Mouse (Mus musculus) midbrain, embryonic 10.5 days (tissue): ENCODE data around the gene Iffo2. TPM values are rescaled to one million over a fixed set of nuclear protein-coding genes. Genes with fewer than 3 reads are reported as not detected.
A peak's percentile ranks its signal among the peaks of the same experiment; 100 is the strongest.

Source experiments
- DNase-seq: peaks from one replicate; pipeline ENCODE4 v3.0.0-alpha.2; 2017; ENCODE audit warnings: low spot score
- H3K27ac ChIP-seq: fragments of 300-500 bp; sonication (generic); replicated peaks from 2 replicates; pipeline ENCODE4 v1.5.1; 2016; ENCODE audit warnings: mild to moderate bottlenecking
- H3K27me3 ChIP-seq: fragments of 300-500 bp; sonication (generic); 2 replicates; pipeline ENCODE4 v1.6.1; 2016; ENCODE audit warnings: low read depth, mild to moderate bottlenecking; ENCODE audit not compliant: poor library complexity, severe bottlenecking
- H3K36me3 ChIP-seq: fragments of 300-500 bp; sonication (generic); 2 replicates; pipeline ENCODE4 v1.6.1; 2016; ENCODE audit warnings: mild to moderate bottlenecking, moderate library complexity
- H3K4me1 ChIP-seq: fragments of 300-500 bp; sonication (generic); 2 replicates; pipeline ENCODE4 v1.6.1; 2016
- H3K4me3 ChIP-seq: fragments of 300-500 bp; sonication (generic); 2 replicates; pipeline ENCODE4 v1.5.1; 2016; ENCODE audit warnings: mild to moderate bottlenecking, moderate library complexity
- H3K9me3 ChIP-seq: fragments of 300-500 bp; sonication (generic); replicated peaks from 2 replicates; pipeline ENCODE4 v1.6.1; 2016; ENCODE audit warnings: mild to moderate bottlenecking
- WGBS: fragments of 180-500 bp; shearing (Covaris S2); methylation state at CpG from one replicate; pipeline ENCODE4 v1.1.7; 2016; 5-methylcytosine and 5-hydroxymethylcytosine counted together
- polyA plus RNA-seq: library from polyadenylated mRNA; unstranded; fragments of >200 nt; fragmentation: Nextera tagmentation; extraction: Ambion mirVana; gene quantifications from 2 replicates; pipeline ENCODE4 v1.2.1, GENCODE M21; 2016

The Iffo2 gene
- polyA plus RNA-seq, 1 experiment from 2014 or later = 3.5 TPM

DNA sequence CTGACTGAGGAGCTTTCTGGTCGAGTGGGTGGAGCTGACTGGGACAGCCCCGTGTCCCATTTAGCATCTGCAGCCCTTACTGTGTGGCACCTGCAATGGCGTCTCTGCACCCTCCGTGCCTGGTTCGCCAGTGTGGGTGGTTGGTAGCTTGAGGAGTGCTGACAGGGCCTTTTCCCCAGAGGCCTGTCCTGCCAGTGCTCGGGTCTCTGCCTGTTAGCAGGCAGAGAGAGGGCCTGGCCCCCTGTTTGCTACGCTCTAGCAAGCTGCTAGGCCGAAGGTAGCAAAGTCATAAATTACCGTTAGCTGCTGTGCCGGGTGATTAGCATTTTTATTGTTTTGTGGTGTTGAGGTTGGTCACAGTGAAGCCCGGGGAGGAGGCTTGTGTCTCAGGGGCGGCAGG is 109.5 kb downstream of the Iffo2 start:
- H3K4me1 ChIP-seq = peaks cover 46% of the 10 kb centered on the region

DNA sequence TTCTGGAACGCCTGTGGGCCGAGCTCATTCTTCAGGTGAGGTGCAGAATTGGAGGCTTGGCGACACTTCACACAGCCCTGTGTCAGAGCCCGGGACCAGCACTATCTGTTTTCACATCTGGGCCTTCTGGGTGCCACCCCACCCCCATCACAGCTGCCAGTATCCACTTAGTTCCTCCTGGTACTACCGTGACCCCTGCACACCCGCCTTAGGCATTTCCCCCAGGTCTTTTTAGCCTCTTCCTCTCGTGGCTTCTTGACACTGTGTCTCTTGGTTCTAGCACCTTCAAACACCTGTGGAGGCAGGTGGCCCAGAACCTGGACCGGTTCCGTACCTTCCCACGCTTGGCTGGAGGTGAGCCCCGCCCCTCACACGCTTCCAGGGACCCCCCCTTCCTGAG is 110.0 kb downstream of the Iffo2 start:
- DNase-seq = no peak
- Histone ChIP-seq H3K4me1 (peaks cover 48% of the 10 kb centered on the region), H3K9me3 (no peaks in the 10 kb centered on the region), H3K36me3 (peaks cover 8% of the 10 kb centered on the region), H3K27ac (no peak overlapping the region), H3K27me3 (peaks cover 44% of the 10 kb centered on the region), H3K4me3 (no peak overlapping the region)
- 74% methylated on average over 12 of the region's 12 CpGs for WGBS

More for the DNA sequence above, 109.5 kb downstream of the Iffo2 start:
- Histone ChIP-seq H3K27ac (peak overlapping the region; percentile 68), H3K4me3 (no peak overlapping the region), H3K27me3 (peaks cover 44% of the 10 kb centered on the region), H3K36me3 (peaks cover 5% of the 10 kb centered on the region), H3K9me3 (no peaks in the 10 kb centered on the region)
- no peak for DNase-seq
- 35% methylated on average over 12 of the region's 12 CpGs for WGBS

DNA sequence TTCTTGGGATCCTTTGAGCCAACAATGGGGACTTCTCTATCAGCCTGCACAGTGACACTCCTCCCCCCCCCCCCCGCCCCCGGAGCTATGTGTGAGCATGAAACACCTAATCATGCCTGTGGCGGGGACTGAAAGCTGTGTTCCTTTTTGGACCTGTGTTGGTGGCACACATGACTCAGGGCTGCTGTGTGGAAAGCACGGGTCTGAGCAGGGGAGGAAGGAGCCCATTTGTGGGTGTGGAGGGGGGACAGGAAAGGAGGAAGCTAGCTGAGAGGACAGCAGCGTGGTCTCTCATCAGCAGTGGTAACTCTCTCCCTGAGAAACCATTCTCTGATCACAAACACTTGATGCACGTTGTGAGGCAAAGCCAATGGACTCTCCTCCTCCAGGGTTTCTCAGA is 110.4 kb downstream of the Iffo2 start:
- peaks cover 44% of the 10 kb centered on the region for H3K27me3 ChIP-seq
- peaks cover 48% of the 10 kb centered on the region for H3K4me1 ChIP-seq
- DNase-seq = no peak
- 61% methylated on average over 6 of the region's 6 CpGs for WGBS
- H3K36me3 ChIP-seq = peaks cover 11% of the 10 kb centered on the region
- H3K9me3 ChIP-seq = no peaks in the 10 kb centered on the region
- no peak overlapping the region for H3K4me3 ChIP-seq
- H3K27ac ChIP-seq = 0 out of 2 replicates have a peak overlapping the region, but pooled peaks have one; percentile 46

DNA sequence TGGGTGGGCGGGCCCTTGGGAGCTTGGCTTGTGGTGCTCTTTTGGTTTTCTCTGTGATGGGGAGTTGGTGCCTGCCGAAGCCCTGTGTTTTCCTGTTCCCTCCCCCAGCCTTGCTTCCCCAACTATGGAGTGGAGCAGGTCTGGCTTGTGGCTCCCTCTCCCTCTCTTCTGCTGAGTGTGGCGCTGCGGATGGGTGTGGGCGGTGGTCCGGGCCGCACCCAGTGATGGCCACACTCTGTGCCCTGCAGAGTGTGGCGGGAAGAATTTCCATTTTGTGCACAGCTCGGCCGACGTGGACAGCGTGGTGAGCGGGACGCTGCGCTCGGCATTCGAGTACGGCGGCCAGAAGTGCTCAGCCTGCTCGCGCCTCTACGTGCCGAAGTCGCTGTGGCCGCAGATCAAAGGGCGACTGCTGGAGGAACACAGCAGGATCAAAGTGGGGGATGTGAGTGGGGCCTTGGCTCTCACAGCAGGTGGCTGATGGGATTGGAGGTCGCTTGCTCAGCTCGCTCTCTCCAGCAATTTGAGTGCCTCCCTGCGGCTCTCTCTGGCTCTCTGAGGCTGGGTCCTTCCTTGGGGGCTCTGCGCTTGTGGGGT is 111.6 kb downstream of the Iffo2 start:
- no peaks in the 10 kb centered on the region for H3K9me3 ChIP-seq
- H3K4me3 ChIP-seq = peak overlapping the region; percentile 50
- 2% methylated on average over 30 of the region's 30 CpGs for WGBS
- H3K36me3 ChIP-seq = peaks cover 16% of the 10 kb centered on the region
- H3K27me3 ChIP-seq = peaks cover 44% of the 10 kb centered on the region
- peak overlapping the region; percentile 78 for H3K27ac ChIP-seq
- peak; percentile 66 for DNase-seq
- H3K4me1 ChIP-seq = peaks cover 48% of the 10 kb centered on the region

DNA sequence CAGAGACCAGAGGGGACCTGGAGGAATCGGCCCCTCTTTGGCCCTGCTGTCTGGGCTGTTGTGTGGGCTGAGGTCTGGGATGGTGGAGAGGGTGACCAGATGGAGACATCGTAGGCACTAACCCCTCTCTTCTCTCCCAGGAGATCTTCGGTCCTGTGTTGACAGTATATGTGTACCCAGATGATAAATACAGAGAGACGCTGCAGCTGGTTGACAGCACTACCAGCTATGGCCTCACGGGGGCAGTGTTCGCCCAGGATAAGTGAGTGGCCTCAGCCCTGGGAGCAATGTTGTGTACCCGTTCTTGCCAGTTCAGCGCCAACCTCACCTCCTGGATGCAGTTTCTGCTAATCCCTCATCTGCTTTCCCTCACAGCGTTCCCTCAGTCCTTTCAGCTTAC is 113.6 kb downstream of the Iffo2 start:
- peak; percentile 87 for DNase-seq
- H3K4me3 ChIP-seq = no peak overlapping the region
- WGBS = 19% methylated on average over 9 of the region's 9 CpGs
- no peaks in the 10 kb centered on the region for H3K9me3 ChIP-seq
- H3K27me3 ChIP-seq = peaks cover 44% of the 10 kb centered on the region
- no peak overlapping the region for H3K27ac ChIP-seq
- peaks cover 48% of the 10 kb centered on the region for H3K4me1 ChIP-seq
- peaks cover 30% of the 10 kb centered on the region for H3K36me3 ChIP-seq

DNA sequence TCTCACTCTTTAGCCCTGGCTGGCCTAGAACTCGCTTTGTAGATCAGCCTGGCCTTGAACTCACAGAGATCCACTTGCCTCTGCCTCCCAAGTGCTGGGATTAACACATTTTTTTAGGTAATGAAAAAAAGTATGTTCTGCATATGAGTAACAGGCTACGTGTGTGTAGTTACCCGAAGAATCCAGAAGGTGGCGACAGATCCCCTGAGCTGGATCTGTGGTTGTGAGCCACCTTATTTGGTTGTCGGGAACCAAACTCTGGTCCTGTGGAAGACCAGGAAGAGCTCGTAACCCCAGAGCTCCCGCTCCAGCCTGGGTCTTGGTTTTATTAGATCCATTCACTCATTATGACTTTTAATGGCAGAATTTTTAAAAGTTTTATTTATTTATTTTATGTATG is 116.6 kb downstream of the Iffo2 start:
- peaks cover 33% of the 10 kb centered on the region for H3K4me1 ChIP-seq

DNA sequence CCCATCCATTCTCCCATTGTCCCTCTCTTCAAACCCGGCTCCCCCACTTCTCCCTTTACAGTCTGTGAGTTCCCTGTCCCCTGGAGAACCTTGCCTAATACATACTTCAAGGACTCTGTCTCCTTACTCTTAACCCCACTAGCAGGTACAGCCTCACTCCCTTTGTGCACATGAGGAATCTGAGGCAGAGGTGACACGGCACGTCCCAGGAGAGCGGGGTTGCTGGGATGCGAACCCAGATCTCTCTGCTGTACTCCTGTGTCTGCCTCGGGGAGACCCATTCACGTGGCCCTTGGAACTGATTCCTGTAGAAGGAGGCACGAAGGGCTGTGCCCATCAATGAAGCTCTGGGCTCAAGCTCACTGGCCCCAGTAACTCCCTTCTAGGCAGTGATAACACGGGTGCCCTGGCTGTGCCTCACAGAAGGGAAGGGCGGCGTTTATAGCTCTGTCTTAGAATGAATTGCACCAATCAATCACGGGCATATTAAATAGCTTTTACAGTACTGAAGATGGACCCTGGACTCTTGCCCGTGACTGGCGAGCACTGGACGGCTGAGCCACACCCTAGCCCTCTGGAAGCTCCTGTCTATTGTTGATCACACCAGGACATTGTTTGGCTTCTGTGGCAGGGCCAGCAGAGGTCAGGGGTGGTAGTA is 119.9 kb downstream of the Iffo2 start:
- Histone ChIP-seq H3K4me1 (peaks cover 12% of the 10 kb centered on the region), H3K27ac (no peak overlapping the region; the same call in 1 of the 2 replicates), H3K9me3 (no peaks in the 10 kb centered on the region), H3K27me3 (0 out of 2 replicates have a peak, but pooled peaks cover 3% of the 10 kb centered on the region), H3K36me3 (peaks cover 25% of the 10 kb centered on the region), H3K4me3 (no peak overlapping the region)
- WGBS = 86% methylated on average over 15 of the region's 15 CpGs
- DNase-seq = no peak

More for the DNA sequence above, 116.6 kb downstream of the Iffo2 start:
- peaks cover 19% of the 10 kb centered on the region for H3K27me3 ChIP-seq
- DNase-seq = no peak
- H3K9me3 ChIP-seq = no peaks in the 10 kb centered on the region
- WGBS = 79% methylated on average over 7 of the region's 7 CpGs
- peaks cover 31% of the 10 kb centered on the region for H3K36me3 ChIP-seq
- no peak overlapping the region for H3K27ac ChIP-seq
- H3K4me3 ChIP-seq = no peak overlapping the region

DNA sequence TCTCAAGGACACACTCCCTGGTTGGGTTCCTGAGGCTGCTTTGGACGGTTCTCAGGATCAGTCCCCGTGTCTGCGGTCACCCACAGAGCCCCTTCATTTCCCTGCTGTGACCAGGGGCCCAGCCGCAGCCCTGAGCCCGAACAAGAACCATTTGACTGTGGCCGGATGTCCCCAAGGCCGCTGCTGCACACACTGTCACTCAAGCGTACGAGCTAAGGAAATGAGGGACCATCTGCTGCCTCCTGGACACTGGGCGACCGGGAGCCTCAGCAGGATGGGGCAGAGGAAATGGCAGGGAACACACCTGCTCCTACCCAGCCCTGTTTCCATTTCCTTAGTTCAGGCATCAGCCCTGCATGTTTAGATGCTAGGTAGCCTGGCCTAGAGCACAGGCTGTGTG is 120.6 kb downstream of the Iffo2 start:
- DNase-seq = no peak
- 71% methylated on average over 11 of the region's 11 CpGs for WGBS

DNA sequence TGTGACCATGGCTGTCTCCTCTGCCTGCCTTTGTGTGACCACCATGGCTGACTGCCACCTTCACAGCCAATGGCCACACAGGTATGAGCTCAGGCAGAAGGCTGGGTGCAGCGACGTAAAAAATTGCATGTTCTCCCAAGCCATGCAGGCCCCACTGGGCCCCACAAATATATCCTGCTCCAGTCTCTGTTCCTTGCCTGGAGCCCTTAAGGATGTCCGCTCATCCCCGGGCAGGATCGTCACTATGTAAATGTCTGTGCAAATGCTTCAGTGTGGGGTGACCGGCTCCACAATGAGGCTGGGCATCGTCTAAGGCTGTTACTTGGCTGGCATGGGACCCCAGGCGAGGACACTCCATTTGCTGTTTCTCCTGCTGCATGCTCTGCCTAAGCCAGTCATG is 122.9 kb downstream of the Iffo2 start, which contains the start of gene Tas1r2:
TSS of gene Tas1r2 (plus strand) at position 301 of the 400 bp plus-strand sequence.
- H3K4me3 ChIP-seq = no peak within 1 kb of the TSS
- 0 out of 2 replicates have a peak, but pooled peaks cover 3% of the 10 kb centered on the region for H3K27me3 ChIP-seq
- H3K9me3 ChIP-seq = 0 out of 2 replicates have a peak, but pooled peaks cover 2% of the 10 kb centered on the region
- 91% methylated on average over 8 of the region's 8 CpGs for whole genome bisulfite sequencing
- 0 out of 2 replicates have a peak within 1 kb of the TSS, but pooled peaks have one; percentile 9 for H3K27ac ChIP-seq
- H3K36me3 ChIP-seq = peaks cover 8% of the 10 kb centered on the region
- peaks cover 12% of the 10 kb centered on the region for H3K4me1 ChIP-seq
- DNase-seq = no peak

More for the DNA sequence above, 120.6 kb downstream of the Iffo2 start:
- H3K4me1 ChIP-seq = peaks cover 12% of the 10 kb centered on the region
- H3K4me3 ChIP-seq = no peak overlapping the region
- H3K36me3 ChIP-seq = peaks cover 20% of the 10 kb centered on the region
- H3K9me3 ChIP-seq = no peaks in the 10 kb centered on the region
- 0 out of 2 replicates have a peak, but pooled peaks cover 3% of the 10 kb centered on the region for H3K27me3 ChIP-seq
- peak overlapping the region; percentile 38 for H3K27ac ChIP-seq

DNA sequence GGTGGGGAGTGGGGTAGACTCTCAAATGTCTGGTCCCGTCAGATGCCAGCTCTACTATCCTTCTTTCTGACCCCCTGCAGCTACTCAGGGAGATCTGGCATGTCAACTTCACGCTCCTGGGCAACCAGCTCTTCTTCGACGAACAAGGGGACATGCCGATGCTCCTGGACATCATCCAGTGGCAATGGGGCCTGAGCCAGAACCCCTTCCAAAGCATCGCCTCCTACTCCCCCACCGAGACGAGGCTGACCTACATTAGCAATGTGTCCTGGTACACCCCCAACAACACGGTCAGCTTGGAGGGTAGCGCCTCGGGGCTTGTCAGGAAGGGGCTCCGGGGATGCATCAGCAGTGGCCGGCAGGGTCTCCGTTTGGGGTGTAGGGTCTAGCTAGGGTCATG is 131.5 kb downstream of the Iffo2 start:
- WGBS = 93% methylated on average over 14 of the region's 14 CpGs
- Histone ChIP-seq H3K9me3 (peaks cover 11% of the 10 kb centered on the region), H3K27me3 (no peaks in the 10 kb centered on the region), H3K4me1 (no peaks in the 10 kb centered on the region), H3K27ac (no peak overlapping the region), H3K4me3 (no peak overlapping the region), H3K36me3 (no peaks in the 10 kb centered on the region)
- no peak for DNase-seq

DNA sequence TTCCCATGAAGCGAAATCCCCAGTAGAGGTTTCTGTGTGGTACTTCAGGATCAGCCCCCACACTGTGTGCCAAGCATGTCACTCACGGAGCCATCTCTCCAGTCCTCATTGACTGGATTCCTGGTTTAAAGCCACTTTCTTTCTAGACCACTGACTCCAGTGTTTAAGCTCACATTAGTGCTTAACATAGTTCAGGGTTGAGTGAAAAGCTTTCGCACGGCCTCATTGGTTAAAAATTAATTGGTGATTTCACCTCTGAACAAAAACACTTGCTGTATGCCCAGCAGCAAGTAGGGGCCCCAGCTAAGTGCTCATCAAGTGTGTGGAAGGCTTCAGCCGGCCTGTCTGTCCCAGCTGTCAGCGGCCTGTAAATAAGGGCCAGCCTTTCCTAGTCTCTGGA is 137.3 kb downstream of the Iffo2 start:
- 65% methylated on average over 6 of the region's 6 CpGs for WGBS
- Histone ChIP-seq H3K9me3 (no peaks in the 10 kb centered on the region), H3K4me1 (no peaks in the 10 kb centered on the region), H3K4me3 (no peak overlapping the region), H3K36me3 (no peaks in the 10 kb centered on the region), H3K27ac (no peak overlapping the region), H3K27me3 (no peaks in the 10 kb centered on the region; the same call in 1 of the 2 replicates)
- DNase-seq = no peak

DNA sequence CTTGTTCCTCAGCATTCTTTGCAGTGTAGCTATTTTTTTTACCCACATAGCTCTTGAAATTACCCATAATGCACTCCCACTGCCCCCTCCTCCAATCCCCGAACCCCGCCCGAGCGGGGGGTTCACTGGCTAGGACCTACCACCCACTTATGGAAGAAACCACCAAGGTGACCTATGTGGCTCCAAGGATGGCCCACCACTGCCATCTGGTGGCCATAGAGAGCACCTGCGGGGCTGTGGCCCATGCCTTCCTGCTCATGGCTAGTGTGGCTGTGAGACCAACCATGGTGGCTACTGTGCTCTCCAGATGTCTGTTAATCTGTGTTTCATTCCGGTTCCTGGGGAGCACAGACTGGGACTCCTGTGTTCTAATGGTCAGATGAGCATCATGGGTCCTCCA is 139.5 kb downstream of the Iffo2 start:
- 23% methylated on average over 6 of the region's 6 CpGs for WGBS
- DNase-seq = peak; percentile 75
- no peaks in the 10 kb centered on the region for H3K36me3 ChIP-seq
- H3K4me1 ChIP-seq = no peaks in the 10 kb centered on the region
- no peak overlapping the region for H3K27ac ChIP-seq
- H3K27me3 ChIP-seq = peaks cover 18% of the 10 kb centered on the region
- H3K9me3 ChIP-seq = no peaks in the 10 kb centered on the region
- H3K4me3 ChIP-seq = no peak overlapping the region
